Mouse (Mus musculus): ENCODE measurements around the gene Birc6. TPM values are rescaled to one million over a fixed set of nuclear protein-coding genes. Genes with fewer than 3 reads are reported as not detected.

The Birc6 gene
- polyA plus RNA-seq, 1 experiment from 2014 or later = 40.6 TPM

- DNase-seq = no peak
- Histone ChIP-seq H3K4me1 (ENCODE audit: insufficient read depth) (no peaks in the 10 kb centered on the region), H3K27me3 (ENCODE audit: insufficient read depth, low read length) (no peaks in the 10 kb centered on the region), H3K4me3 (ENCODE audit: low read depth, low read length) (no peak overlapping the region), H3K36me3 (replicated peaks; ENCODE audit: insufficient read depth, low read length) (peaks cover 23% of the 10 kb centered on the region), H3K9me3 (ENCODE audit: low read length) (no peaks in the 10 kb centered on the region), H3K9ac (replicated peaks) (no peak overlapping the region), H3K27ac (ENCODE audit: low read depth) (no peak overlapping the region), H3K4me2 (ENCODE audit: low read depth, low read length) (no peak overlapping the region)
- ATAC-seq = no peak
- TF ChIP-seq CTCF (IDR thresholded peaks at IDR 0.05; ENCODE audit: low read depth) (no peak), EP300 (IDR thresholded peaks at IDR 0.05; ENCODE audit: low read depth) (no peak)
- WGBS (ENCODE audit: insufficient replicate concordance) = 91% methylated on average over 7 of the region's 7 CpGs
Measured at GRCm38 (mm10) chr17:74579586-74579985, 51.5 kb downstream of the Birc6 start.

- no peak overlapping the region for H3K4me2 ChIP-seq (ENCODE audit: low read depth, low read length)
- no peak overlapping the region for H3K4me3 ChIP-seq (ENCODE audit: low read depth, low read length)
- H3K9me3 ChIP-seq (ENCODE audit: low read length) = no peaks in the 10 kb centered on the region
- DNase-seq (no peak), ATAC-seq (peak; percentile 31; the same call in 1 of the 2 replicates)
- H3K9ac ChIP-seq (replicated peaks) = no peak overlapping the region
- no peak overlapping the region for H3K27ac ChIP-seq (ENCODE audit: low read depth)
- peaks cover 23% of the 10 kb centered on the region for H3K36me3 ChIP-seq (replicated peaks; ENCODE audit: insufficient read depth, low read length)
- H3K27me3 ChIP-seq (ENCODE audit: insufficient read depth, low read length) = no peaks in the 10 kb centered on the region
- 65% methylated on average over 1 of the region's 1 CpGs for WGBS (ENCODE audit: insufficient replicate concordance)
- no peak for TF ChIP-seq EP300 (IDR thresholded peaks at IDR 0.05; ENCODE audit: low read depth)
- TF ChIP-seq CTCF (IDR thresholded peaks at IDR 0.05; ENCODE audit: low read depth) = no peak
- no peaks in the 10 kb centered on the region for H3K4me1 ChIP-seq (ENCODE audit: insufficient read depth)
Measured at GRCm38 (mm10) chr17:74580738-74581137, 52.6 kb downstream of the Birc6 start.

- Histone ChIP-seq H3K9ac (replicated peaks) (no peak overlapping the region), H3K27ac (ENCODE audit: low read depth) (peak overlapping the region; percentile 57), H3K4me3 (ENCODE audit: low read depth, low read length) (no peak overlapping the region), H3K9me3 (ENCODE audit: low read length) (no peaks in the 10 kb centered on the region), H3K4me2 (ENCODE audit: low read depth, low read length) (no peak overlapping the region), H3K27me3 (ENCODE audit: insufficient read depth, low read length) (no peaks in the 10 kb centered on the region), H3K4me1 (ENCODE audit: insufficient read depth) (no peaks in the 10 kb centered on the region; the same call in 1 of the 2 replicates), H3K36me3 (replicated peaks; ENCODE audit: insufficient read depth, low read length) (peaks cover 15% of the 10 kb centered on the region)
- peak; percentile 62 for ATAC-seq
- TF ChIP-seq CTCF (IDR thresholded peaks at IDR 0.05; ENCODE audit: low read depth) (no peak), EP300 (IDR thresholded peaks at IDR 0.05; ENCODE audit: low read depth) (no peak)
- WGBS (ENCODE audit: insufficient replicate concordance) = 59% methylated on average over 3 of the region's 3 CpGs
- no peak for DNase-seq
Measured at GRCm38 (mm10) chr17:74586768-74587167, 58.7 kb downstream of the Birc6 start.

- DNase-seq (no peak), ATAC-seq (peak; percentile 90)
Measured at GRCm38 (mm10) chr17:74598908-74599307, 70.8 kb downstream of the Birc6 start.

GRCm38 (mm10) chr17:74599396-74599795, 71.3 kb downstream of the Birc6 start:
- Histone ChIP-seq H3K4me2 (ENCODE audit: low read depth, low read length) (peak overlapping the region; percentile 53), H3K9me3 (ENCODE audit: low read length) (no peaks in the 10 kb centered on the region), H3K36me3 (replicated peaks; ENCODE audit: insufficient read depth, low read length) (peaks cover 42% of the 10 kb centered on the region), H3K4me3 (ENCODE audit: low read depth, low read length) (no peak overlapping the region), H3K27me3 (ENCODE audit: insufficient read depth, low read length) (no peaks in the 10 kb centered on the region), H3K9ac (replicated peaks) (no peak overlapping the region), H3K4me1 (ENCODE audit: insufficient read depth) (0 out of 2 replicates have a peak, but pooled peaks cover 4% of the 10 kb centered on the region), H3K27ac (ENCODE audit: low read depth) (peak overlapping the region; percentile 36; the same call in 1 of the 2 replicates)
- WGBS (ENCODE audit: insufficient replicate concordance) = 80% methylated on average over 2 of the region's 2 CpGs
- no peak for TF ChIP-seq EP300 (IDR thresholded peaks at IDR 0.05; ENCODE audit: low read depth)
- TF ChIP-seq CTCF (IDR thresholded peaks at IDR 0.05; ENCODE audit: low read depth) = peak; percentile 30
- peak; percentile 60; the same call in 1 of the 2 replicates for ATAC-seq
- DNase-seq = no peak

More at GRCm38 (mm10) chr17:74598908-74599307, 70.8 kb downstream of the Birc6 start:
- no peak for TF ChIP-seq CTCF (IDR thresholded peaks at IDR 0.05; ENCODE audit: low read depth)
- TF ChIP-seq EP300 (IDR thresholded peaks at IDR 0.05; ENCODE audit: low read depth) = no peak
- Histone ChIP-seq H3K4me2 (ENCODE audit: low read depth, low read length) (peak overlapping the region; percentile 53), H3K9ac (replicated peaks) (no peak overlapping the region), H3K9me3 (ENCODE audit: low read length) (no peaks in the 10 kb centered on the region), H3K4me3 (ENCODE audit: low read depth, low read length) (no peak overlapping the region), H3K27ac (ENCODE audit: low read depth) (peak overlapping the region; percentile 36; the same call in 1 of the 2 replicates), H3K36me3 (replicated peaks; ENCODE audit: insufficient read depth, low read length) (peaks cover 42% of the 10 kb centered on the region), H3K27me3 (ENCODE audit: insufficient read depth, low read length) (no peaks in the 10 kb centered on the region), H3K4me1 (ENCODE audit: insufficient read depth) (0 out of 2 replicates have a peak, but pooled peaks cover 4% of the 10 kb centered on the region)
- WGBS (ENCODE audit: insufficient replicate concordance) = 73% methylated on average over 9 of the region's 9 CpGs

GRCm38 (mm10) chr17:74601201-74601600, 73.1 kb downstream of the Birc6 start:
- Histone ChIP-seq H3K27me3 (ENCODE audit: insufficient read depth, low read length) (no peaks in the 10 kb centered on the region), H3K9ac (replicated peaks) (no peak overlapping the region), H3K4me3 (ENCODE audit: low read depth, low read length) (no peak overlapping the region), H3K36me3 (replicated peaks; ENCODE audit: insufficient read depth, low read length) (peaks cover 34% of the 10 kb centered on the region), H3K27ac (ENCODE audit: low read depth) (peak overlapping the region; percentile 66; the same call in 1 of the 2 replicates), H3K9me3 (ENCODE audit: low read length) (no peaks in the 10 kb centered on the region), H3K4me2 (ENCODE audit: low read depth, low read length) (no peak overlapping the region; the same call in 1 of the 2 replicates), H3K4me1 (ENCODE audit: insufficient read depth) (peaks cover 4% of the 10 kb centered on the region; the same call in 1 of the 2 replicates)
- ATAC-seq (peak; percentile 35; the same call in 1 of the 2 replicates), DNase-seq (no peak)
- WGBS (ENCODE audit: insufficient replicate concordance) = 89% methylated on average over 1 of the region's 1 CpGs
- no peak for TF ChIP-seq CTCF (IDR thresholded peaks at IDR 0.05; ENCODE audit: low read depth)
- TF ChIP-seq EP300 (IDR thresholded peaks at IDR 0.05; ENCODE audit: low read depth) = no peak

Data from liver, postnatal 0 days (tissue).